Mouse (Mus musculus): Measurements from ENCODE around the gene Gm20388. TPM values are rescaled to one million over a fixed set of nuclear protein-coding genes. Genes with fewer than 3 reads are reported as not detected.

Gene Gm20388
- total RNA-seq, 2 experiments from 2014 or later: 18.6 TPM; not detected in 1

- DNase-seq (ENCODE audit: low spot score in 2 of 2): peak; percentile 70 to 93
- intact Hi-C loops (cut with DNase I): loop anchor here (5.0 kb wide), 1 partner anchor 63 kb away; no protein-coding TSS in a partner anchor
Measured at GRCm38 (mm10) chr8:122084726-122085410, 2174.2 kb downstream of the Gm20388 start.

GRCm38 (mm10) chr8:122086064-122086463 is 2175.4 kb downstream of the Gm20388 start:
- DNase-seq (ENCODE audit: low spot score in 2 of 2): no peak
- intact Hi-C loops (cut with DNase I): loop anchor here (5.0 kb wide), 1 partner anchor 64 kb away; no protein-coding TSS in a partner anchor

- intact Hi-C loops (cut with DNase I): loop anchor here (5.0 kb wide), 1 partner anchor 66 kb away; no protein-coding TSS in a partner anchor
- no peak for DNase-seq (ENCODE audit: low spot score in 2 of 2)
Measured at GRCm38 (mm10) chr8:122088631-122089030, 2178.0 kb downstream of the Gm20388 start.

GRCm38 (mm10) chr8:122089186-122089700 is 2178.6 kb downstream of the Gm20388 start:
- DNase-seq (ENCODE audit: low spot score in 2 of 2): peak in 1 of 2 experiments; percentile 30
- intact Hi-C loops (cut with DNase I): loop anchor here (5.0 kb wide), 1 partner anchor 67 kb away; no protein-coding TSS in a partner anchor

GRCm38 (mm10) chr8:122092476-122092875 is 2181.8 kb downstream of the Gm20388 start:
- intact Hi-C loops (cut with DNase I): no loop called here
- no peak for DNase-seq (ENCODE audit: low spot score in 2 of 2)

- intact Hi-C loops (cut with DNase I): no loop called here
- no peak for DNase-seq (ENCODE audit: low spot score in 2 of 2)
Measured at GRCm38 (mm10) chr8:122098766-122099165, 2188.1 kb downstream of the Gm20388 start.

- intact Hi-C loops (cut with DNase I): no loop called here
- no peak for DNase-seq (ENCODE audit: low spot score in 2 of 2)
Measured at GRCm38 (mm10) chr8:122099711-122100220, 2189.1 kb downstream of the Gm20388 start.

GRCm38 (mm10) chr8:122101816-122102215 is 2191.2 kb downstream of the Gm20388 start:
- intact Hi-C loops (cut with DNase I): no loop called here
- DNase-seq (ENCODE audit: low spot score in 2 of 2): no peak

GRCm38 (mm10) chr8:122102286-122102685 is 2191.6 kb downstream of the Gm20388 start:
- intact Hi-C loops (cut with DNase I): no loop called here
- no peak for DNase-seq (ENCODE audit: low spot score in 2 of 2)

- intact Hi-C loops (cut with DNase I): no loop called here
- DNase-seq (ENCODE audit: low spot score in 2 of 2): no peak
Measured at GRCm38 (mm10) chr8:122103241-122103640, 2192.6 kb downstream of the Gm20388 start.

GRCm38 (mm10) chr8:122104658-122105057 is 2194.0 kb downstream of the Gm20388 start:
- DNase-seq (ENCODE audit: low spot score in 2 of 2): no peak
- intact Hi-C loops (cut with DNase I): no loop called here

GRCm38 (mm10) chr8:122106270-122106669 is 2195.6 kb downstream of the Gm20388 start:
- DNase-seq (ENCODE audit: low spot score in 2 of 2): no peak
- intact Hi-C loops (cut with DNase I): no loop called here

- intact Hi-C loops (cut with DNase I): no loop called here
- DNase-seq (ENCODE audit: low spot score in 2 of 2): no peak
Measured at GRCm38 (mm10) chr8:122110240-122110866, 2199.7 kb downstream of the Gm20388 start.

- DNase-seq (ENCODE audit: low spot score in 2 of 2): no peak
- intact Hi-C loops (cut with DNase I): no loop called here
Measured at GRCm38 (mm10) chr8:122110867-122111253, 2200.2 kb downstream of the Gm20388 start.

GRCm38 (mm10) chr8:122111745-122112144 is 2201.1 kb downstream of the Gm20388 start:
- intact Hi-C loops (cut with DNase I): no loop called here
- no peak for DNase-seq (ENCODE audit: low spot score in 2 of 2)

- intact Hi-C loops (cut with DNase I): no loop called here
- DNase-seq (ENCODE audit: low spot score in 2 of 2): no peak
Measured at GRCm38 (mm10) chr8:122112264-122112965, 2201.8 kb downstream of the Gm20388 start.

GRCm38 (mm10) chr8:122114890-122115289 is 2204.2 kb downstream of the Gm20388 start:
- intact Hi-C loops (cut with DNase I): no loop called here
- DNase-seq (ENCODE audit: low spot score in 2 of 2): no peak

GRCm38 (mm10) chr8:122116716-122117357 is 2206.2 kb downstream of the Gm20388 start:
- intact Hi-C loops (cut with DNase I): no loop called here
- DNase-seq (ENCODE audit: low spot score in 2 of 2): peak in 1 of 2 experiments; percentile 59

GRCm38 (mm10) chr8:122118097-122118496 is 2207.5 kb downstream of the Gm20388 start:
- no peak for DNase-seq (ENCODE audit: low spot score in 2 of 2)
- intact Hi-C loops (cut with DNase I): no loop called here
